Mouse (Mus musculus) liver, postnatal 0 days (tissue): Measurements from ENCODE around the gene Limch1. TPM values are rescaled to one million over a fixed set of nuclear protein-coding genes. Genes with fewer than 3 reads are reported as not detected.

Source experiments
- ATAC-seq: fragments of 200-750 bp; cut with Nextera tagmentation; 2 replicates; pipeline ENCODE4 v1.8.0; 2017; ENCODE audit warnings: mild to moderate bottlenecking, moderate library complexity
- DNase-seq: peaks from one replicate; pipeline ENCODE4 v3.0.0-alpha.2; 2016
- H3K27ac ChIP-seq: fragments of 300-500 bp; sonication (generic); 2 replicates; pipeline ENCODE4 v1.5.1; 2014; ENCODE audit warnings: antibody characterized with exemption, moderate library complexity, mild to moderate bottlenecking, low read depth
- H3K27me3 ChIP-seq: fragments of 300-500 bp; sonication (generic); 2 replicates; pipeline ENCODE4 v1.6.1; 2014; ENCODE audit warnings: low read length, control low read depth, mixed read lengths; ENCODE audit not compliant: insufficient read depth
- H3K36me3 ChIP-seq: fragments of 300-500 bp; sonication (generic); replicated peaks from 2 replicates; pipeline ENCODE4 v1.6.1; 2014; ENCODE audit warnings: mild to moderate bottlenecking, control low read depth, low read length, moderate library complexity, mixed read lengths; ENCODE audit not compliant: insufficient read depth
- H3K4me1 ChIP-seq: fragments of 300-500 bp; sonication (generic); 2 replicates; pipeline ENCODE4 v1.6.1; 2014; ENCODE audit warnings: antibody characterized with exemption, mild to moderate bottlenecking, control low read depth; ENCODE audit not compliant: insufficient read depth
- H3K4me2 ChIP-seq: fragments of 300-500 bp; sonication (generic); 2 replicates; pipeline ENCODE4 v1.6.1; 2014; ENCODE audit warnings: low read depth, mild to moderate bottlenecking, low read length, moderate library complexity, mixed read lengths
- H3K4me3 ChIP-seq: fragments of 300-500 bp; sonication (generic); 2 replicates; pipeline ENCODE4 v1.5.1; 2014; ENCODE audit warnings: low read depth, low read length
- H3K9ac ChIP-seq: fragments of 300-500 bp; sonication (generic); replicated peaks from 2 replicates; pipeline ENCODE4 v1.6.1; 2014; ENCODE audit warnings: mild to moderate bottlenecking, moderate library complexity
- H3K9me3 ChIP-seq: fragments of 300-500 bp; sonication (generic); 2 replicates; pipeline ENCODE4 v1.6.1; 2016; ENCODE audit warnings: mild to moderate bottlenecking, control low read depth, low read length, mixed read lengths
- CTCF ChIP-seq: sonication (generic); IDR thresholded peaks from 2 replicates; pipeline ENCODE4 v1.5.1; 2016; ENCODE audit warnings: antibody characterized with exemption, low read depth
- EP300 ChIP-seq: IDR thresholded peaks from 2 replicates; pipeline ENCODE4 v1.6.1; 2016; ENCODE audit warnings: antibody characterized with exemption, low read depth, mild to moderate bottlenecking
- WGBS: fragments of 180-500 bp; shearing (Covaris S2); extraction: QIAGEN DNeasy Blood & Tissue Kit; methylation state at CpG from one replicate; pipeline ENCODE4 v1.1.7; 2014; ENCODE audit not compliant: insufficient replicate concordance; 5-methylcytosine and 5-hydroxymethylcytosine counted together
- polyA plus RNA-seq: library from polyadenylated mRNA; unstranded; fragments of >200 nt; fragmentation: Nextera tagmentation; extraction: Ambion mirVana; gene quantifications from 2 replicates; pipeline ENCODE4 v1.2.1, GENCODE M21; 2015

Limch1 gene
- polyA plus RNA-seq, 1 experiment from 2014 or later, result 1.6 TPM

DNA sequence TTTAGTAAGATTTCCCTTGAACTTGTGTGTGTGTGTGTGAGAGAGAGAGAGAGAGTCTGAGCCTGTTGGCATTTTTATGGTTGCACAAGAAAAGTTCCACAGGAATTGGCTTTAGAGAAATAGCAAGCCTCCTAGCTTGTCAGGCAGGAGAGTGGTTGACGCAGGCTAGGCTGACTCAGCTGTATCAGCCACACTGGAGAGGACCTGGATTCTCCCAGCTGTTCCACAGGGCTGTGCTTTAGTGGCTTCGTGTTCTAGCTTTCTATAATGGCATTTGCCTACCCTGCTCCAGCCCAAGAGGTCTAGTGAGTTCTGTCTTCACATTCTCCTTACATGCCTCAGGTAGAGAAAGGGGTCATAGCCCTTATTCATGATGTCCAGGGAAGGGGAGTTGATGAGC is 13.7 kb downstream of the Limch1 start:
- H3K4me3 ChIP-seq, result no peak overlapping the region
- no peak for DNase-seq
- no peak overlapping the region for H3K27ac ChIP-seq
- no peaks in the 10 kb centered on the region for H3K36me3 ChIP-seq
- 61% methylated on average over 2 of the region's 2 CpGs for WGBS
- H3K9me3 ChIP-seq, result no peaks in the 10 kb centered on the region
- H3K27me3 ChIP-seq, result no peaks in the 10 kb centered on the region
- H3K4me1 ChIP-seq, result no peaks in the 10 kb centered on the region
- no peak for ATAC-seq
- H3K4me2 ChIP-seq, result no peak overlapping the region
- TF ChIP-seq EP300 (no peak), CTCF (no peak)
- H3K9ac ChIP-seq, result no peak overlapping the region

- TF ChIP-seq CTCF (no peak), EP300 (no peak)
- Histone ChIP-seq H3K9ac (no peak overlapping the region), H3K36me3 (no peaks in the 10 kb centered on the region), H3K4me1 (no peaks in the 10 kb centered on the region), H3K27me3 (no peaks in the 10 kb centered on the region), H3K9me3 (no peaks in the 10 kb centered on the region), H3K27ac (no peak overlapping the region), H3K4me2 (no peak overlapping the region), H3K4me3 (no peak overlapping the region)
- WGBS, result 84% methylated on average over 10 of the region's 10 CpGs
- no peak for ATAC-seq
- DNase-seq, result no peak
These were observed 15.1 kb downstream of the Limch1 start for GRCm38 (mm10) chr5:66760747-66761146.

DNA sequence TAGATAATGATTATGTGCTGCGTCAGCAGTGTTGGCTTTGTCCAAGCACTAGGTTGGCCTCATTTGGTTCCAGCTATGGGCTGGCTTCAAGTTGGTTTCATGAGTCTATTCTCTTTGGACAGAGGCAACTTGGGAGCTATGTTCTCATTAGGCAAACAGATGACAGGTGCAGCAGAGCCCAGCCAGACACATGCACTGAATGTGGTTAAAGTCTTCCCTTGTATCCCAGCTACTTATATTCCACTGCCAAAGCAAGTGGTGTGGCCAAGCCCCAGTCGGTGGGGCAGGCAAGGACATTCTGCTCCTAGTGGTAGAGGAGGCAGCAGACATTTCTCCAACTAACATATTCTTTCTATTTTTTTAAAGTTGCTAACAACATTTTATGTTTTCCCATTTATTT is 16.4 kb downstream of the Limch1 start:
- no peak overlapping the region for H3K27ac ChIP-seq
- no peaks in the 10 kb centered on the region for H3K36me3 ChIP-seq
- WGBS, result 77% methylated on average over 2 of the region's 2 CpGs
- no peaks in the 10 kb centered on the region for H3K9me3 ChIP-seq
- TF ChIP-seq CTCF (no peak), EP300 (no peak)
- no peaks in the 10 kb centered on the region for H3K4me1 ChIP-seq
- no peaks in the 10 kb centered on the region for H3K27me3 ChIP-seq
- H3K9ac ChIP-seq, result no peak overlapping the region
- no peak for ATAC-seq
- DNase-seq, result no peak
- H3K4me2 ChIP-seq, result no peak overlapping the region
- H3K4me3 ChIP-seq, result no peak overlapping the region

DNA sequence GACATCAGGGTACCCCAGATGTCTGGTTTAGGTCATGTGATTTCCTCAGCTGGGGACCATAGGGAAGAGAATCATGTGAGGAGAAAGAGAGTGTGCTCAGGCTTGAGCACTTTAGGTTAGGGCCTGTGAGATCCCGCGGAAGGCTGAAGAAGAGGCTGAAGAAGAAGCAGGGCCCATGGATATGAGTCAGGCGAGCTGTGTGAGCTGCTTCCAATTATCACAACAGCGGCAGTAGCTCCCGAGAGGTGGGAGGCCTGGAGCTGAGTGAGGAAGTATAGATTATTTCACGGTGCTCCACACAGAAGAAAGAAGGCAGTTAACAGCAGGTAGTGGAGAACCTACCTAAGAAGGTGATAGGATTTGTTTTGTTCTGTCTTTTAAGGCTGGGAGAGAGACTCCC is 18.5 kb downstream of the Limch1 start:
- ATAC-seq, result no peak
- Histone ChIP-seq H3K4me3 (no peak overlapping the region), H3K4me1 (no peaks in the 10 kb centered on the region), H3K27me3 (no peaks in the 10 kb centered on the region), H3K9ac (no peak overlapping the region), H3K36me3 (no peaks in the 10 kb centered on the region), H3K27ac (no peak overlapping the region), H3K4me2 (no peak overlapping the region), H3K9me3 (no peaks in the 10 kb centered on the region)
- DNase-seq, result no peak
- 72% methylated on average over 6 of the region's 6 CpGs for WGBS
- TF ChIP-seq EP300, result no peak
- TF ChIP-seq CTCF, result no peak

DNA sequence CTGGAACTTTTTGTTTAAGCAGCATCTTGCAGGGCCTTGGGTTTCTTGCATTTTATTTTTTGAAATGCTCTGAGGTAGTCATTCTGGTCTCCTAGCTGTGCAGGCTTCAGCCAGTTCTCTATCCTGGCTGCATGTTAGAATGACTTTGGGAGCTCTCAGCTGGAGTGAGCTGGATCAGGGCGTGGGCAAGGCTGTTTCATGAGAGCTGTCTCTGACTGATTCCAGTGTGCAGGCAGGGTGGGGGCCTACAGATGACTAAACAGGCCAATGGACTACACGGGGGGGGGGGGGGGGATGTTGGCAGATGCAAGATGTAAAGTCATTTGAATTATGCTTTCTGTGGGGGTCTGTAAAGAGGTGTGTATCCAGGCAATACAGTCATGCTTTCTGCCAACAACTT is 20.3 kb downstream of the Limch1 start:
- no peak for DNase-seq
- H3K4me1 ChIP-seq, result no peaks in the 10 kb centered on the region
- TF ChIP-seq EP300, result no peak
- no peak for TF ChIP-seq CTCF
- no peaks in the 10 kb centered on the region for H3K36me3 ChIP-seq
- ATAC-seq, result no peak
- H3K4me2 ChIP-seq, result no peak overlapping the region
- H3K9me3 ChIP-seq, result no peaks in the 10 kb centered on the region
- H3K27ac ChIP-seq, result no peak overlapping the region
- WGBS, result 57% methylated on average over 2 of the region's 2 CpGs
- no peaks in the 10 kb centered on the region for H3K27me3 ChIP-seq
- no peak overlapping the region for H3K9ac ChIP-seq
- no peak overlapping the region for H3K4me3 ChIP-seq

DNA sequence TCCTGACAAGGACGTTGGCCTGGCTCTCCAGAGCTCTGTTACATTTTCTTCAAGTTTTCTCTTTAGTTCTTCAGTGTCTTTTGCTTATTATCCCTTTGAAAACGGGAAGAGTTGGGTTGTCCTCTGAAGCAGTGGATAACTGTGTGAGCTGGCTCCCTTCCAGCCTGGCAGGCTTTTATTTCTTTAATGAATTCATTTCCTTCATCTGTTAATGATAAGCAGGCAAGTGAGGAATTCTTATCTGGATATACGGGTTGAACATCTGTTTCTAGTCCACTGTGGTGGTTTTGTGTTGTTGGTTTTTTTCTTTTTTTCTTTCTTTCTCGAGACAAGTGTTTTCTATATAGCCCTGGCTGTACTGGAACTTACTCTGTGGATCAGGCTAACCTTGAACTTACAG is 22.4 kb downstream of the Limch1 start:
- Histone ChIP-seq H3K4me1 (no peaks in the 10 kb centered on the region), H3K9ac (no peak overlapping the region), H3K27me3 (no peaks in the 10 kb centered on the region), H3K4me2 (no peak overlapping the region), H3K4me3 (no peak overlapping the region), H3K9me3 (no peaks in the 10 kb centered on the region), H3K36me3 (no peaks in the 10 kb centered on the region), H3K27ac (no peak overlapping the region)
- no peak for ATAC-seq
- no peak for TF ChIP-seq EP300
- WGBS, result 33% methylated on average over 4 of the region's 4 CpGs
- DNase-seq, result no peak

DNA sequence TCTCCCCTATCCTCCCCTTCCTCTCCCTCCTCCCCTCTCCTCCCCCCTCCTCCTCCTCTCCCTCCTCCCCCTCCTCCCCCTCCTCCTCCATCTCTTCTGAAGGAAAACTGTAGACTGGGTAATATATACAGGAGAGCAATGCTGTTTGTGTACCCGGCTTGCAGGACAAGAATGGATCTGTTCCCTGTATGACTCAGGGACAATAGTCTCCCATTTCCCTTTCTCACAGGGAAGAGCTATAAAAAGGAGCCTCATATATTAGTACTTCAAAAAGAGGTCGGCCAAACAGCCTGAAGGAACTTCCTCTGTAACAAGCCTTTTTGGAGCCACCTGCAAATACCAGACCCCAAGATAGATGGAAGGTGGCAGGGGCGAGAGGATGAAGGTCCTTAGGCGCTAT is 23.4 kb downstream of the Limch1 start:
- Histone ChIP-seq H3K9me3 (no peaks in the 10 kb centered on the region), H3K27ac (no peak overlapping the region), H3K36me3 (no peaks in the 10 kb centered on the region), H3K4me3 (no peak overlapping the region), H3K4me2 (no peak overlapping the region), H3K9ac (no peak overlapping the region), H3K27me3 (no peaks in the 10 kb centered on the region), H3K4me1 (no peaks in the 10 kb centered on the region)
- no peak for ATAC-seq
- TF ChIP-seq CTCF, result no peak
- no peak for TF ChIP-seq EP300
- 42% methylated on average over 4 of the region's 4 CpGs for WGBS
- DNase-seq, result no peak
